Mouse (Mus musculus): ENCODE measurements around the gene Pspn.

The Pspn gene

DNA sequence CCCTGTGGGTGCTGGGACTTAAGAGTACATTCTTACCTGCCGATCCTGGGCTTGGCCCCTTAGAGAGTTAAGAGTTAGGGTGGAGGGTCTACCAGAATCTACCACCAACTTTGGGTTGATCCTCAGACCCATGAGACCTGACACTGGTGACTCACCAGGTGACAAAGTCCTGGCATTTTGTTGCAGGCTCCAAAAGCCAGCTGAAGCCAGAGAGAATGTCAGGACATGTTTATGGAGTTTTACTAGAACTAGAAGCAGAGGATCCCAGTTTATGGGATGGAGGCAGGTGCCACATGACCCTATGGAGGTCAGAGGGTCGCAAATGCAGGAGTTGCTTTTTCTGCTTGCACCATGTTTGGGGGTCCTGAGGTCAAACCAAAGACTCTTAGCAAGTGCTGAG lies 3.3 kb downstream of the Pspn start:
- no peak for DNase-seq (ENCODE audit: low read depth, low spot score)

DNA sequence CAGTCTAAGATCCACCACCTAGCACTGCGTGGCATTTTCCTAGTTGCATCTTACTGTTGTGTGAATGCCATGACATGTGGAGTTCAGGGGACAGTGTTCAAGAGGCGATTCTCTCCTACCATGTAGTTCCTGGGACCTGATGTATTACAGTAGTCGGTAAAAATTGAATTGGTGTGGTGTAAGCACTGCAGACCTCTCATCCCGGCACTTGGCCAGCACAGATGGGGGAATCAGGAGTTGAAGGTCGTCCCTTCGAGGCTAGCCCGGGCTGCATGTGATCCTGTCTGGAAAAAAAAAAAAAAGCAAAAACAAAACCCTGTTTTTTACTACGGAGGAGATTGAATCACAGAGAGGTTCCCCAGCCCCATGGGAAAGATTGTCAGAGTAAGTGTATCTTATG lies 4.8 kb downstream of the Pspn start:
- no peak for DNase-seq (ENCODE audit: low read depth, low spot score)

DNA sequence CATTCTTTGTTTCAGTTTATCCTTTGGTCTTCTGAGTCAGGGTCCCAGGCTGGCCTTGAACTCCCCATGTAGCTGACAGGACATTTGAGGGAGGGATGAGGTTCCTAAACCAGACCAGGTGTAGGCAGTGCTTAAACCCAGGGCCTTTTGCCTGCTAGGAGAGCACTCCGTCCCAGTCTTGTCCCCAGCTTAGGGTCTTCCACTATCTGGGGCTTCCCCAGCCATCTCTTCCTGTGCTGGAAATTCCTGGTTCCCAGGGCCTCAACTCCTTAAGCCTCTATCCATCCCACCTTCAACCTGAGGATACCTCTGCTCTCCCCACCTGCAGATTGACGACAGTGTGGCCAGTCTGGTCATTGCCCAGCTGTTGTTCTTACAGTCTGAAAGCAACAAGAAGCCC lies 8.9 kb downstream of the Pspn start:
- no peak for DNase-seq (ENCODE audit: low read depth, low spot score)

DNA sequence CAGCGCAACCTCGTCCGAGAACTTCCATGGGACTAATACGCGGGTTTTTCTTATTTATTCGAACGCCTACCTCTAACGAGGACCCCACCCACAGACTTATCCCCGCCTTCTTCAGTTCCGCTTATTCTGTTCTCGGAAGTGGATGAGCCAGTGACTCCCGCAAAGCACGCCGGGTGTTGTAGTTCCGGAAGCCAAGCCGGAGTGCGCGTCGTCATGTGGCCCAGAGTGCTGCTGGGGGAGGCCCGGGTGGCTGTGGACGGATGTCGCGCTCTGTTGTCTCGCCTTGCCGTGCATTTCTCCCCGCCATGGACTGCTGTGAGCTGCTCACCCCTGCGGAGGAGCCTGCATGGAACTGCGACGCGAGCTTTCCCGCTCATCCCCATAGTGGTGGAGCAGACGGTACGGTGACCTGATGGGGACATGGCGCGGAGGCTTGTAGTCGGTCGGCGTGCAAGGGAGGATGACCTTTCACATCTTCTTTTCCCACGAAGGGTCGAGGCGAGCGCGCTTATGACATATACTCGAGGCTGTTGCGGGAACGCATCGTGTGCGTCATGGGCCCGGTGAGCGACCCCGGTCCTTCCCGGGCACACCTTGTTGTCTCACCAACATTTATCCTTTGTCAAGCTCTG lies 9.6 kb downstream of the Pspn start, which contains the start of gene Clpp:
Gene Clpp, plus strand, starts transcription at position 191 of the 632 bp plus-strand sequence.
- DNase-seq (ENCODE audit: low read depth, low spot score), result peak; percentile 94

DNA sequence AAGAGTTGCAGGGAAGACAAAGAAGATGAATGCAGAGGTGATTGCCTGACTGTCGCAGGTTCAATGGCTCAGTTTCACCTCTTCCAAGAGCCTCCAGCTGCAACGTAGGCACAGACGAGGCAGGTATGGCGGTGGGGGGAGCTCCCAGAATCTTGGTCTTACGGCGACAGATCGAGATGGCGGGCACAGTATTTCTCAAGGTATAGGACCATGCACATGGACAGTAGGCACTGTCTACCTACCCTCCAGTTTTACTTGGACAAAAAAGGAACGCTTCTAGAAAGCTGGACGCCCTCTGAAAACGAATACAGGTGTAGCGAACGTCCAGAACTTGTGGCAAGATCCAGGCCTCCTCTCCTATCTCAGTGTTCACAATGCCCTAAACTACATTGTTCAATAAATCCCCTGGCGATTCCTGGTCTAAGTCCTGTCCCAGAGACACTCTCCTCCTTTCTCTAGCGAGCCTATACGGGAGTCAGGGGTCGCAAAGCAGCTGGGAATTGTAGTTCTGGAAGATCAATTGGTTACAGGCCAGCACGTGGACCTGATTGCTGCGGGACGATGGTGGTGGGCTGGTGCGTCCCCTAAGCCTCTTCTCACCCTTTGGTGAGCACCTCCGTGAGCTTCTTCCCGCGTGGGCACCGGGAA lies 10.2 kb downstream of the Pspn start:
- peak; percentile 86 for DNase-seq (ENCODE audit: low read depth, low spot score)

DNA sequence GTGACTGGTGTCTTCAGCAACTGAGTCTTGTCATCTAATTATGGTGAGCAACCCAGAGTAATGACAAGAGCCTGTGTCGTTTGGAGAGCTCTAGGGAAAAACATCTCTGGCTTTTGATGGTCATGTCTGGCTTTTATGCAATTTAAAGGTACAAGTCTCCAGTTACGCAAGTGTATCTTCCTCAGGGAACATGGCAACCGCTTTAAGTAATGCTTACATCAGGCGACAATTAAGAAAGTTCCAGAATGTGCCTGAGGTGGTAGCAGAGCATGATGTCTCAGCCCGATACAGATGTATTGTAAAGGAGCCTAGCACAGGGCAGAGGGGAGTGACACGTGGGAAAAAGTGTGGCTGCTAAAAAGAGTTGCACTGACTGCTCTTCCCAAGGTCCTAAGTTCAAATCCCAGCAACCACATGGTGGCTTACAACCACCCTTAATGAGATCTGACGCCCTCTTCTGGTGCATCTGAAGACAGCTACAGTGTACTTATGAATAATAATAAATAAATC lies 10.8 kb downstream of the Pspn start:
- DNase-seq (ENCODE audit: low read depth, low spot score), result no peak

DNA sequence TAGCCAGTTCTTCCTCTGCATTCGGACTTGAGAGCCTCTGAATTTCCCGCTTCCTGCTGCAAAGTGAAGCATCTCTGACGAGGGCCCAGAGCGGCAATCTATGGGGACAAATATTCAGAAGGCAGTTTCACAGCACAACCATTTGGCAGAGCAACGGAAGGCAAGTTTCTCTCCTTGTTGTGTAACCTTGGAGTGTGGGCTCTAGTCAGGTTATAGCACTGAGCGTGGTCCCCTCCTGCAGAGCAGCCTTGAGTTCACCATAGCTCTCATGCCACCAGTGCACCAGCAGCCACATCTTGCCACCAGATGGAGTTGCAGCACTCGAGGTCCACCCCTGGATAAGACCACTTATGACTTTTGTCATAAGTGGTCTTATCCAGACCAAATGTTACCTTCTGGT lies 11.4 kb downstream of the Pspn start:
- DNase-seq (ENCODE audit: low read depth, low spot score), result no peak

DNA sequence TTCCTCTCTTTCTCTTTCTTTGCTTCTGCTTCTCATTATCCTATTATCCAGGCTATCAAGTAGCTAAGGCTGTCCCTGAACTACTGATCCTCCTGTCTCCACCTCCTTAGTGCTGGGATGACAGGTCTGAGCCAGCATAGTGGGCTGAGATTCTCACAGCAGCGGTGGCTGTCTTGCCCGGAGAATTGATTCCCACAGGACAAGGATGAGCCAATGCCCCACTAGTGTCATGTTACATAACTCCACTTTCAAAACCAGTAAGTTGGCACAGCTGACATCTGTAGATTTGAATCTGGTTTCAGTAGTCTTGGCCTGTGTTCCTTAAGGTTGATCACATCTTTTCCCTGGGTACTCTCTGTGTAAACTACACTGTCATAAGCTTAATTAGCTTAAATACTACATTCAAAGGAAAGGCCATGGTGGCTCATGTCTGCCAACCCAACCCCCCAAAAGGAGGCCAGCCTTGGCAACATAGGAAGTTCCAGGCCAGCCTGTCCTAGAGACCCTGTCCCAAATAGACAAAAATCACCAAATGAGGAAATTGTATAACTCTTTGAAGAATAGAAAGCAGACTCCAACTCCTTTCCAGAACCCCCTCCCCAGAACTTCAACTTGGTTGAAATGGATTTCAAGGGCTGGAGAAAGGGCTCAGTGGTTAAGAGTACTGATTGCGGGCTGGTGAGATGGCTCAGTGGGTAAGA lies 13.6 kb downstream of the Pspn start:
- DNase-seq (ENCODE audit: low read depth, low spot score), result no peak

DNA sequence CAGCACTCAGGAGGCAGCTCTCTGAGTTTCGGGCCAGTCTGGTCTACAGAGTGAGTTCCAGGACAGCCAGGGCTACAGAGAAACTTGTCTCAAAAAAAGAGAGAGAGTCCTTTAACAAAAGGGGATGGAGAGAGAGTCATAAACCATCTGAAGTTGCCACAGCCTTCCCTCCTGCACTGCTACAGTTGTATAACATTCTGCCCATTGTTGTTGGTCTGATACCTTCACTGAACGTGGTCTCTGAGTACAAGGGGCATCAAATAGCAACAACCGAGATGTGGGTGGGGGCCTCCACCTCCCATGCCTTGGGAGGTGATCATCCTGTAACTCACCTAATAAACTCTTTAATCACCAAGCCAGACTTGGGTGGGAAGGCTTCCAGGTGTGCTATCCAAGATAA lies 14.2 kb downstream of the Pspn start:
- DNase-seq (ENCODE audit: low read depth, low spot score), result no peak

DNA sequence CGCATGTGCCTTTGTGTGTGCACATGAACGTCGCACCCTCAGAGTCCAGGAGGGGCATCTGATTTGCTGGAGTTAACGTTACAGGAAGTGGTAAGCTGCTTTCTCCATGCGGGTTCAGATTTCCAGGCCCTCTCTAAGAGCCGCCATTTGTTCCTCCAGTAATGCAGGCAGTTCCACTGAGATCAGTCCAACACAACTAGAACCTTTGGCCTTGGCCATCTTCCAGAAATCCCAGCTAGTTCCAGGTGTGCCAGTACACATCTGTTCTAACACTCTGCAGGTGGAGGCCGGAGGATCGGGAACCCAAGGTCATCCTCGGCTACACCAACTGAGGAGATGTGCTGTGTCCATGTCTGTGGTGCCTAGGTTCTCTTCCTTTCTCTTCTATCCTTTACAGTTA lies 14.9 kb downstream of the Pspn start:
- no peak for DNase-seq (ENCODE audit: low read depth, low spot score)

DNA sequence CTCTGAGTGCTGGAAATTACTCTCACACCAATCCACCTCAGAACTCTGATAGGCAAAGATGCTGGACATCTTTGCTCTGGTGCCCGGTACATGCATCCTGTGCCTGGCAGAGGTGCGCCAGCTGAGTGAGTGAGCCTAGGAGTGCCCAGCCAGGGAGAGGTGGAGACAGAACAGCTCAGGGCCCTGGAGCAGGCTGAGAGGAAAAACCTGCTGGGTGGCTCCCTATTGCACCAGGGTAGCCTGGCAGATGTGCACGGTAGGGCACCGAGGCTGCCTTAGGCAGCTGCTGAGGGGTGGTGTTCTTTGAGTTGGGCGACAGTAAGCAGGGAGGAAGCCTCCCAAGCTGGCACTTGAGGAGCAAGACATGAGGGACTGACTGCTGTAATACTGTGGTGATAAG lies 17.8 kb downstream of the Pspn start, which contains the start of gene Acer1:
Gene Acer1, minus strand, starts transcription at position 114 of the 400 bp plus-strand sequence.
- DNase-seq (ENCODE audit: low read depth, low spot score), result no peak

DNA sequence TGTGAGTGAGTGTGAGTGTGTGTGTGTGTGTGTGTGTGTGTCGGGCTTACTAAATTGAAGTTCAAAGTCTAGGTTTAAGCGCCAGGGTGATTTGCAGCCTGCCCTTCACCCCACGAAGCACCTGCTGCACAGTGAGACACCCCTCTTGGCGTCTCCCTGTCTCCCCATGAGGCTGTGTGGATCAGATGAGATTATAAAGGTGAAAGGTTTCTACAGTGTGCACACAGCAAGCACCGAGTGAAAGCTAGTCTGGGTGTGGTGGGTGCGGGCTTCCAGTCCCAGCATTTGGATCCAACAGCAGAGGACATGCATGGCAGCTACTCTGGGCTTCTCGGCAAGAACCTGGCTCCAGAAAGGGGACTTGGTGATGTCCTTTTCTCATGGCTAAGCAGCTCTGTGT lies 18.8 kb downstream of the Pspn start:
- DNase-seq (ENCODE audit: low read depth, low spot score), result no peak

DNA sequence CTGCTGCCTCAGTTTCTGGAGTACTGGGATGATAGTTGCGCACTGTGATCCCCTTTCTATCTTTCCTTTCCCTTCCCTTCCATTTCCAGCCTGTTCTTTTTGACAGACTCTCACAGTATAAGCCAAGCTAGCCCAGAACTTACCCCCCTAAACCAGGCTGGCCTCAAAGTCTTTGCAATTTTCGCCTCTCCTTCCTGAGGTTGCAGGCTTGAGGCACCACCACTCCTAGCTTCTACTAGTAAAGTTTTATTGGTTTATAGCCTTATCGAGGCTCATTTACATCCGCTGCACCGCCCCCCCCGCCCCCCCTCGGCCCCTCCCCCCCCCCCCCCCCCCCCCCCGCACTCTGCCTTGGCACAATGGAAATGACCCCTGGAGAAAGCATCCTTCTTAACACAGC lies 20.3 kb downstream of the Pspn start:
- no peak for DNase-seq (ENCODE audit: low read depth, low spot score)

DNA sequence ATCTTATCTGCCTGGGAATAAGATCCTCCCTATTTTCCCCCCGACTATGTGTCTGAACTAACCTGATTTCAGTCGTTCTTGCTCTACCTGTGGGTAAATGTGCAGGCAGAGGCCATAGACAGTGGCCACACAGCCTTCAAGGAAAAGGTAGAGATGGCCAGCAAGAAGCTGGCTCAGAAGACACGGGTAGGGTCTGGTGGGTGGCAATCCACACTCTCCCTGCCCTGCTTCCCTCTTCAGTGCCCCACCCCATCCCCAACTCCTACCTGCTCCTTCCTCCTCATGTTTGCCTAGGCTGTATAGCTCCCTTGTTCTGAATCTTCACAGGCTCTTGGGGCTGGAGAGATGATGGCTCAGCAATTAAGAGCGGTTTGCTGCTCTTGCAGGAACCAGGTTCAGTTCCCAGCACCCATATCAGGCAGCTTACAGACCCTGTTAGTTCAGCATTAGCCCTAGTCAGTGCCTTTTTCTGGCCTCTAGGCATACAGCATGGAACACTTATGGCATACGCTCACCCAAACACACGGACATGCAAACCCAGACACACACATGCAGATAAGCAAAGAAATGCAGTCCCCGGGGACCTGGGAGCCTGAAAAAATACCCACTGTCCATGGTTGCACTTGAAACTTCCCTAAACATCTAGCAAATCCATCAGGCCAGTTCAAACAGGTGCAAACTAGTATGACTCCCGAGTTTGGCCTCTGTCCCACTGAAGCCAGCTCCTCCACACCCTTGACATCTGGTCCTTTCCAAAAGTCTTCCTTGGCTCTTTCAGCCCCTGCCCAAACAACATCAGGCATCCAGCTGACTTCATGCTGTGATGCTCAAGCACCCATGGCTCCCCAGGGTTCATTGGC lies 23.1 kb downstream of the Pspn start:
- no peak for DNase-seq (ENCODE audit: low read depth, low spot score)

DNA sequence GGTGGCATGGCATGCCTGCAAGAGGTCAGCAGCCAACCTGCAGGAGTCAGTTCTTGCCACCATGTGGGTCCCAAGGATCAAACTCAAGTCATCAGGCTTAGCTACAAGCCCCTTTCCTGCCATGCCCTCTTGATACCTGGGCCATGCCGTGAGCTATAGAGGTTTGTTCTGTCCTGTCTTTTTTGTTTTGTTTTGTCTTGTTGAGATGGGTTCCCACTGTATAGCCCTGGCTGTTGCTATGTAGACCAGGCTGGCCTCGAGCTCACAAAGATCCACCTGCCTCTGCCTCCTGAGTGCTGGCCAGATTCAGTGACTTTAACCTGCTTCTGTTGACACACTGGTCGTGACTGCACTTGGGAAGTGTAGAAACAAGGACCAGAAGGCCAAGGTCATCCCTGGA lies 24.4 kb downstream of the Pspn start:
- DNase-seq (ENCODE audit: low read depth, low spot score), result no peak

DNA sequence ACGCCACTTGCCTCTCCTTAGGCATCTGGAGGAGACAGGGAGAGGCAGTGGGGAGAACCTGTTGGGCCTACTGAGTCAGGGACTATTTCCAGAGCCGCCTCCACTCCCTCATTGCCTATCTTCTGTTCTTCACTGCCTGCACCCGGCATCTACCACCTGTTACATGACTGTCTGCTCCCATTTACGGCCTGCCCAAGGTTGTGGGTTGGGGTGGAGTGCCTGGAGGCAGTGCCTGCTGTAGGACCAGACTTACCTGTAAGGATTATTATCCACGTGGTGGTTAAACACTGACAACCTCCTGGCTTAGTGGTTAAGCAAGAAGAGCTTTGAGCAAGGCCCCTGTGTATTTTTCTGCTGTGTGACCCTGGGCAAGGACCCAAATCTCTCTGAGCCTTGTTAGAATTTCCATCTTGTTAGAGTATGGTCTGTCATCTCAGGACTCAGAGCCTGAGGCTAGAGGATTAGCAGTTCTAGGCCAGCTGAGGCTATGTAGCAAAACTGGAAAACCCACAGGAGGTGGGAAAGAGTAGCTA lies 25.0 kb downstream of the Pspn start:
- DNase-seq (ENCODE audit: low read depth, low spot score), result no peak

DNA sequence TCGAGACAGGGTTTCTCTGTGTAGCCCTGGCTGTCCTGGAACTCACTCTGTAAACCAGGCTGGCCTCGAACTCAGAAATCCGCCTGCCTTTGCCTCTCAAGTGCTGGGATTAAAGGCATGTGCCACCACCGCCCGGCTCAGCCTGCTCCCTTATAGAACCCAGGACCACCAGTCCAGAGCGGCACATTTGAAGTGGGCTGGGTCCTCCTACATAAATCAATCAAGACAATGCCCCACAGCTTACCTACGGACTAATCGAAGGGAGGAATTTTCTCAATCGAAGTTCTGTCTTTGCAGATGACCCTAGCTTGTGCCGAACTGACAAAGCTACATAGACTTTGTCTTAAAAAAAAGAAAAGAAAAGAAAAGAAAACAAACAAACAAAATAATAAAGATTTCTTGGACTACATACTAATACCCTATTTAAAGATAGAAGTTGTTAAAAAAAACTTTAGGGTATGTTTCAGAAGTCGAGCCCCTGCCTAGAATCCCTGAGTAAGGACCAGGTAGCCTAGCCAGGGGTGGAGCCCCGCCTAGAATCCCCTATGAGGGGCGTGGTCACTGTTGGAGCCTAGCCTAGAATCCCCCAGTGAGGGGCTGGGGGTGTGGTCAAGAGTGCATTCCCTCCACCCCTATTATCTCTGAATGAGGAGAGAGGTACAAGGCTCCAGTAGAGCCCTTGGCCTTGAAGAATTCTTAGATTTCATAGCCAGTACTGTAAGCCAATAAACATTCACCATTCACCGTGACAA lies 25.7 kb downstream of the Pspn start:
- no peak for DNase-seq (ENCODE audit: low read depth, low spot score)

DNA sequence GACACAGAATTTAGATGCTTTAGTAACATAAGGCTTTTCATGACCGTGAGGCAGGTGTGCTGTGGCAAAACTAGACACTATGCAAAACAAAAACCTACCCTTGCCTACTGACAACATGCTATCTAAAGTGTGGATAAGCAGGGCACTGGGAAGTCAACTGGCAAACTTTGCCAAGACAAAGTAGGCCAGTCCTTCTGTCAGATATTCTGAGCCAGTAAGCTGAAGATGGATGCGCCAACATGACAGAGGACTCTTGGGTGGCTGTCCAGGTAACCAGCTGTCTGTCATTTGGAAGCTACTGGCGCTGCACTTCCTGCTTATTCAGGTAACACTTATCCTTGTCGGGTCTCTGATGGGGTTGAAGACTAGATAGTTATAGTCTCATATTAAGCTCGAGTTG lies 29.7 kb downstream of the Pspn start:
- DNase-seq (ENCODE audit: low read depth, low spot score), result no peak

DNA sequence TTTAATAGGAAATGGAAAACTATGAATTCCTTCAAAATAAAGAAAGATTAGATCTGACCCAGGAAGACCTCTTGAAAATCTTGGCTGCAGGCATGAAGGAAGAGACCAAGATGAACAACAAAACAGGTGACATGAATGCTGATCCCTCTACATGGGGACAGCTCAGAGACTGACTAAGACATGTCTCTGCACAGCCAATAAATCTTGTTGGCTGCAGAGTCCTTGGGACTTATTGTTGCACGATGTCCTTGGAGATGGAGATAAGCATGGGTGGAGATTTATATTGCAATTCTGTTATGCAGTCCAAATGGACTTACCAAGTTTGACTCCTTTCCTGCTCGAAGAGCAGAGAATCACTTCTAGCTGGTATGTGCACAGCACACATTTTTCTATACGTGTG lies 30.5 kb downstream of the Pspn start:
- DNase-seq (ENCODE audit: low read depth, low spot score), result no peak

DNA sequence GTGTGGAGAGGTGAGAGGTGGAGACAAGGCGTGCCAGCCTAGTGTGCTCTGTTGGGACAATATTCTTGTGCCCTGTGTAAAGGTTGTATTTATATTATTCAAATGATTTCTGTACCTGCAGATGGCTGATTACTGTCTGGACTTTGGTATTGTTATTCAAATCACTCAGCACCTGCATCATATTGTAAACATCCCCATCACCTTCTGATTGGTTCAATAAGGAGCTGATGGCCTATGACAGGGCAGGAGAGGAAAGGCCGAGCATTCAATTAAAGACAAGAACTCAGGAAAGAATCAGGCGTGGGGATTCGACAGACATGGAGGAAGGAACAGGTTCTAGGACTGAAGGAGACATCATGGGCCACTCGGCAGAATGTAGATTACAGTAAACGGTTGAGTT lies 36.2 kb downstream of the Pspn start:
- DNase-seq (ENCODE audit: low read depth, low spot score), result no peak
